Mouse (Mus musculus) bone marrow macrophage, adult 2 months (primary cell): ENCODE measurements around the gene Tent5b.

Experiments used
- CTCF ChIP-seq: IDR thresholded peaks from 2 replicates; pipeline ENCODE4 v1.5.1; 2012; ENCODE audit warnings: low read depth, mild to moderate bottlenecking, low read length, moderate library complexity
- POLR2A ChIP-seq: IDR thresholded peaks from 2 replicates; pipeline ENCODE4 v1.6.1; 2012; ENCODE audit warnings: mild to moderate bottlenecking, low read depth, low read length, borderline replicate concordance

- TF ChIP-seq POLR2A (no peak), CTCF (peak; percentile 76)
Measured at GRCm38 (mm10) chr4:133512972-133513371, 33.0 kb downstream of the Tent5b start.
